Mouse (Mus musculus) liver, adult 2 months (tissue): ENCODE measurements at regions not wholly inside any gene's neighbourhood (a gene's known extent, or its start where the extent isn't known, plus 50 kb on each side); places are given as distances from the start of the nearest gene placed in this dataset.

ENCODE experiments used
- DNase-seq: peaks from one replicate; pipeline ENCODE4 v3.0.0-alpha.2; 2011; ENCODE audit warnings: low read depth, low spot score; ENCODE audit errors: extremely low read depth
- H3K27ac ChIP-seq: fragments of 200-500 bp; replicated peaks from 2 replicates; pipeline ENCODE4 v1.5.1; 2012; ENCODE audit warnings: low read depth, mild to moderate bottlenecking, control low read depth, inconsistent platforms, low read length; ENCODE audit not compliant: insufficient read depth
- H3K27me3 ChIP-seq: fragments of 200-500 bp; 2 replicates; pipeline ENCODE4 v1.6.1; 2012; ENCODE audit warnings: mild to moderate bottlenecking, moderate library complexity, low read length, inconsistent platforms; ENCODE audit not compliant: control insufficient read depth, insufficient read depth
- H3K36me3 ChIP-seq: fragments of 200-500 bp; 2 replicates; pipeline ENCODE4 v1.6.1; 2012; ENCODE audit warnings: low read length, inconsistent platforms; ENCODE audit not compliant: control insufficient read depth, insufficient read depth
- H3K4me1 ChIP-seq: fragments of 200-500 bp; 2 replicates; pipeline ENCODE4 v1.6.1; 2011; ENCODE audit warnings: low read length; ENCODE audit not compliant: control insufficient read depth, insufficient read depth
- H3K4me3 ChIP-seq: fragments of 200-500 bp; 2 replicates; pipeline ENCODE4 v1.5.1; 2011; ENCODE audit warnings: low read depth, mild to moderate bottlenecking, control low read depth, low read length, moderate library complexity; ENCODE audit not compliant: insufficient read depth
- H3K79me2 ChIP-seq: fragments of 200-500 bp; 2 replicates; pipeline ENCODE4 v1.6.1; 2012; ENCODE audit warnings: inconsistent platforms, mild to moderate bottlenecking, low read length, moderate library complexity; ENCODE audit not compliant: control insufficient read depth, insufficient read depth
- H3K9ac ChIP-seq: fragments of 200-500 bp; 2 replicates; pipeline ENCODE4 v1.6.1; 2012; ENCODE audit warnings: low read depth, mild to moderate bottlenecking, control low read depth, inconsistent platforms, low read length
- CTCF ChIP-seq: fragments of 200-500 bp; IDR thresholded peaks from 2 replicates; pipeline ENCODE4 v1.5.1; 2011; ENCODE audit warnings: low read depth, low read length, control low read depth
- POLR2A ChIP-seq: fragments of 200-500 bp; IDR thresholded peaks from 2 replicates; pipeline ENCODE4 v1.6.1; 2011; ENCODE audit warnings: low read length, control low read depth; ENCODE audit not compliant: insufficient read depth; ENCODE audit errors: extremely low read depth
- WGBS: fragments of 180-500 bp; shearing (Covaris S2); methylation state at CpG from one replicate; pipeline ENCODE4 v1.1.7; 2018; 5-methylcytosine and 5-hydroxymethylcytosine counted together

DNA sequence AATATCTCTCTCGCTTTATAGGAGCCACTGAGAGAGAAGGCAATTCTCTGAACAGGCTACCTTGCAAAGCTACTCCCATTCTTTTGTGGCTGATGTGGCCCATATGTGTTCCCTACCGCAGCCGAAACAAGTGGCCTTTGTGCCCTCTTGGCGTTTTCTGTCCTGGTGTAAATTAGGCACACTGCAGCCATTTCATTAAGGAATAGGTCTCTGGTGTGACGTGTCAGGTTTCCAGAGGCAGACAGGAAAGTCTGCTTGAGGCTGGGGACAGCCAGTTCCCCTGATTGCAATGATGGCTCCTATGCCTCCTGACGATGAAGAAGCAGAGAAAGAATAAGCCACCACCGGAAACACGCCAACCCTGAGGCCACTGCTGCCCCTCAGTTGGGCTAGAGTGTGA is 59.3 kb upstream of the Bcor start:
- TF ChIP-seq POLR2A (no peak), CTCF (no peak)
- no peak overlapping the region for H3K9ac ChIP-seq
- no peaks in the 10 kb centered on the region for H3K36me3 ChIP-seq
- DNase-seq = no peak
- WGBS = 94% methylated on average over 8 of the region's 8 CpGs
- no peaks in the 10 kb centered on the region for H3K79me2 ChIP-seq
- H3K27ac ChIP-seq = no peak overlapping the region
- H3K4me1 ChIP-seq = 0 out of 2 replicates have a peak, but pooled peaks cover under 1% of the 10 kb centered on the region
- no peaks in the 10 kb centered on the region for H3K27me3 ChIP-seq
- no peak overlapping the region for H3K4me3 ChIP-seq

DNA sequence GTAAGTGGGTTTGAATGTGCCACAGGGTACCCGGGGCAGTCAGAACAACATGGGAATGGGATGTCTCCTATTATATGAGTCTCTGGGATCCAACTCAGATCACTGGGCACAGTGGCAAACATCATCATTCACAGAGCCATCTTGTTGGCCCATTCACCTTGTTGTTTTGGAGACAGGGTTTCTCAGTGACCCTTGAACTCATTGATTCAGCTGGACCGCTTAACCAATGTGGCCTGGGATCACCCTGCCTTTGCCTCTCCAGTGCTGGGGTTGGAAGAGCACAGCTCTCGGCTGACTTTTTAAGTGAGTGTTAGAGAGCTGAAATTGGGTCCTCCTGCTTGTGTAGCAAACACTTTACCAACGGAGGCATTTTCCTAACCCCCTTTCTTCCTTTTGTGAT is 64.2 kb upstream of the Bcor start:
- peaks cover 4% of the 10 kb centered on the region; the same call in 1 of the 2 replicates for H3K4me1 ChIP-seq
- peak overlapping the region; percentile 66 for H3K27ac ChIP-seq
- H3K9ac ChIP-seq = no peak overlapping the region
- no peaks in the 10 kb centered on the region for H3K36me3 ChIP-seq
- TF ChIP-seq CTCF = no peak
- H3K79me2 ChIP-seq = no peaks in the 10 kb centered on the region
- H3K4me3 ChIP-seq = no peak overlapping the region
- 35% methylated on average over 4 of the region's 4 CpGs for WGBS
- H3K27me3 ChIP-seq = no peaks in the 10 kb centered on the region
- peak; percentile 82 for DNase-seq

DNA sequence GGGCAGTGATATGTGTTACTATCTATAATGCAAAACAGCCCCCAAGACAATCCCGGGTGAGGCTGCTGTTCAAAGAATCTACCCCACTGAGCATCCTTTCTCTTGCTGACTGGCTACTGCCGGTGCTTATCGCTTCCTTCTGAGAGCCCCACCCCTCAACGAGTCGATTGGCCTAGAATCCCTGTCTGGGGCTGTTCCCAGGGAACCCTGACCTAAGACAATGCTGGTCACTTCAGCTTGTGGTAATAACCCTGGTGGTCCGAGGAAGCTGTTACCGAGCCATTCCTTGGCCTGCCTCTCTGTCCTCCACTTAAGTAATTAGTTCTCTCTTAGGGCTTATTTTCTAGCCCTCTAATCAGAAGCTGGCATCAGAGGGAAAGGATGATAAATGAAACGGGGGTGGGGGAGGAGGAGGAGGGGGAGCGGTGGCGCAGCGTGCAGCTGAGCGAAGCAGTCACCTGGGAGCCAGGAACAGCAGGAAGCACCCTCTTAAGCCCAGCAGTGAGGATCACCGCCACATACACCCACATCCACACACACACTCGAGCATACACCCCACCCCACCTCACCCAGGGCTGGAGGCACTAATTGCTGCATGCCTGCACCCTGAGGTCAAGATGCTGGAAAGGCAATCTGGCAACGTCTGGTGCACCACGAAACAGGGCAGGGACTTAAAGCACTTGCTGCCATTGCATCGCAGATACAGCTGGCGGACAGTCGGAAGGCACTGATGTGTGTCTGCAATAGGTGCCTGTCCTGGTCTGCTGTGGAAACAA is 65.1 kb upstream of the Bcor start:
- H3K9ac ChIP-seq = no peak overlapping the region
- DNase-seq = no peak
- TF ChIP-seq POLR2A (no peak), CTCF (no peak)
- H3K27ac ChIP-seq = no peak overlapping the region
- peaks cover 4% of the 10 kb centered on the region; the same call in 1 of the 2 replicates for H3K4me1 ChIP-seq
- WGBS = 44% methylated on average over 19 of the region's 19 CpGs
- H3K4me3 ChIP-seq = no peak overlapping the region
- H3K79me2 ChIP-seq = no peaks in the 10 kb centered on the region
- H3K36me3 ChIP-seq = no peaks in the 10 kb centered on the region
- H3K27me3 ChIP-seq = no peaks in the 10 kb centered on the region

DNA sequence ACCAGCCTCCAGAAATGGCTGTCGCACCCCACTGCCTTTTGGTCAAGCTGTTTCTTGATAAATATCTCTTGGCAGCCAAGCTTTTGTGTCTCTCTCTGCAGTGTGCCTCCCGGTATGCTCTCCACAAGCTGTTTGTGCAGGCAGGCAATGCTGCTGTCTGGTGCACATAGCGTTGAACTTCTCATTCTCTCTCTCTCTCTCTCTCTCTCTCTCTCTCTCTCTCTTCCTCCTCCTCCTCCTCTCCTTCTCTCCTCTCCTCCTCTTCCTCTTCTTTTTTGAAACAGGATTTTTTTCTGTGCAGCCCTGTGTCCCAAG is 65.7 kb upstream of the Bcor start:
- DNase-seq = no peak
- Histone ChIP-seq H3K4me1 (peaks cover 4% of the 10 kb centered on the region; the same call in 1 of the 2 replicates), H3K27ac (no peak overlapping the region), H3K36me3 (no peaks in the 10 kb centered on the region), H3K27me3 (no peaks in the 10 kb centered on the region), H3K4me3 (no peak overlapping the region), H3K9ac (no peak overlapping the region), H3K79me2 (no peaks in the 10 kb centered on the region)
- TF ChIP-seq POLR2A (no peak), CTCF (no peak)
- WGBS = 48% methylated on average over 3 of the region's 3 CpGs

DNA sequence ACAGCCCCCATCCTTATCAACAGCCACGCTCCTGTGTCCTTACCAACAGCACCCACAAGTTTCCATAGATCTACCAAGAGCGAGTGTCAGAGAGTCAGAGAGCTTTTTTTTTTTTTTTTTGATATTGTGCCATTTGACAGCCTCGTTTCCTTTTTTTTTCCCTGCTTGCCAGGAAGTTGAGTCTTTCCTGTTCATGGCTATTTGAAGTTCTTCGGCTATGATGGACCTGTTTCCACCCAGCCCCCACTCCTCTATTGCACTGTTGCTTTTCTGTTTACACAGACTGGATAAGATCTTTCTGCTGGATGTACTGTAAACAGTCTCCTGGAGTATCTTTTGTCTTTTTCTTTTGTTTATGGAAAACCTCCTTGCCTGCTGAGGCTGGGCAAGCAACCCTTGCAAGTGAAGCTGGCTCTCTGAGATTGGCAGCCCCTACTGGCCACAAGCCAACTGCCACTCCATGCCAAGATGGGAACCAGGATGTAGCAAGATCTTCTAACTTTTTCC is 80.4 kb upstream of the Bcor start:
- H3K4me1 ChIP-seq = peaks cover 5% of the 10 kb centered on the region
- peak; percentile 48 for DNase-seq
- no peak for TF ChIP-seq POLR2A
- no peak for TF ChIP-seq CTCF
- peak overlapping the region; percentile 47; the same call in 1 of the 2 replicates for H3K27ac ChIP-seq
- no peak overlapping the region for H3K9ac ChIP-seq
- no peaks in the 10 kb centered on the region for H3K27me3 ChIP-seq
- H3K36me3 ChIP-seq = no peaks in the 10 kb centered on the region
- WGBS = 0% methylated on average over 4 of the region's 4 CpGs
- no peak overlapping the region for H3K4me3 ChIP-seq
- H3K79me2 ChIP-seq = no peaks in the 10 kb centered on the region

DNA sequence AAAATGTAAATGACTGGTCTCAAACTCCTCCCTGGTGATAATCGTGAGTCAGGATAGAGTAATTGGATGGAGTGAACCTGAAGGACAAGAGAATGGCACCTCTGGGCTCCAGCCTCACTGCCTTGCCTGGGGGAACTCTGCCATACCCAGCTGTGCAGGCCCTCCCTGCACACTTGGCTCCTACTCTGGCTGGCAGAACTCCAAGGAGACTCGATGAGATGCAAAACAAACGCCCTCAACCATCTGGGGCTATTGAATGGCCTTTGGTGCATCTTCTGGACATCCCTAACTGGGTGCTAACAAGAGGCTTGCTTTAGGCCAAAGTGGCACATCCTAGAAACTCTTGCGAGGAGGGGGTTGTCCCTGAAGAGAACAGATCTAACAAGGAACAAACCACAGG is 81.6 kb upstream of the Bcor start:
- DNase-seq = no peak
- no peaks in the 10 kb centered on the region for H3K27me3 ChIP-seq
- WGBS = 48% methylated on average over 4 of the region's 4 CpGs
- TF ChIP-seq CTCF (no peak), POLR2A (no peak)
- no peak overlapping the region for H3K4me3 ChIP-seq
- no peaks in the 10 kb centered on the region for H3K36me3 ChIP-seq
- no peak overlapping the region for H3K27ac ChIP-seq
- H3K9ac ChIP-seq = no peak overlapping the region
- H3K79me2 ChIP-seq = no peaks in the 10 kb centered on the region
- peaks cover 5% of the 10 kb centered on the region for H3K4me1 ChIP-seq
